Mouse (Mus musculus) cerebellum, adult 11-12 months (tissue): ENCODE data around the gene Bicc1.
"Not testable (repeated sequence)": the region's sequence is repeated elsewhere in the genome, so short reads cannot be mapped to it uniquely, and the experiment has no call there.

ENCODE experiments used
- DNase-seq: peaks from one replicate; pipeline ENCODE4 v3.0.0; 2022

Bicc1 gene

GRCm38 (mm10) chr10:70987396-70987795, 172.1 kb downstream of the Bicc1 start:
- no peak for DNase-seq

DNA sequence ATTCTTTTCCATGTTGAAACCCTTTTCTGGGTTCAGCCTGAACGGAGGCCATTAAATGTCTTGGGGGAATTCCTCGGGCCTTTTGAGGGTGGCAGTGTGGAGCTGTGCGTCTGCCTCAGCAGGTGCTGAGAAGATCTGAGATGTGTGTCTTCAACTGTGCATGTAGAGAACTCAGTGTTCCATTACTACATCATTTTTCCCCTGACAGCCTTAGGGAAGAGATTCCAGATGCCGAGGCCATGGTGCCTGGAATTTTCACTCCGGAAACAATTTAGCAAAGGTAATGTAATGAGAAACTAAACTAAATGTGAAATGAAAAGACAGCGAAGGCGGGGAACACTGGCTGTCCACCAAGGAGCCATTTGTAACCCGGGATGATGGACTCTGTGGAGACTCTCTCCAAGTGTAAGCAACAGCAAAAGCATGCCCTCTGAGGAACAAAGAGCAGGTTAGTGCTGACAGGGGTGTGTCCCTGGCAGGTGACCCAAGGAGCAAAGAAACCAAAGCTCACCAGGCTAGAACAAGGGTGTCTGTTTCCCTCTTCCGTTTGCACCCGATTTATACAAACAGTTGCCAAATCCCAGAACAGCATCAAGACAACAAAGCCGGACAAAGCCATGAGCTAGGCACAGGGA, 176.3 kb downstream of the Bicc1 start:
- no peak for DNase-seq

GRCm38 (mm10) chr10:70982156-70982555, 177.3 kb downstream of the Bicc1 start:
- DNase-seq: no peak

- no peak for DNase-seq
Observed at GRCm38 (mm10) chr10:70979657-70980056, 179.8 kb downstream of the Bicc1 start.

- DNase-seq: no peak
Observed at GRCm38 (mm10) chr10:70977141-70977540, 182.4 kb downstream of the Bicc1 start.

- no peak for DNase-seq
Observed at GRCm38 (mm10) chr10:70976633-70977032, 182.9 kb downstream of the Bicc1 start.

DNA sequence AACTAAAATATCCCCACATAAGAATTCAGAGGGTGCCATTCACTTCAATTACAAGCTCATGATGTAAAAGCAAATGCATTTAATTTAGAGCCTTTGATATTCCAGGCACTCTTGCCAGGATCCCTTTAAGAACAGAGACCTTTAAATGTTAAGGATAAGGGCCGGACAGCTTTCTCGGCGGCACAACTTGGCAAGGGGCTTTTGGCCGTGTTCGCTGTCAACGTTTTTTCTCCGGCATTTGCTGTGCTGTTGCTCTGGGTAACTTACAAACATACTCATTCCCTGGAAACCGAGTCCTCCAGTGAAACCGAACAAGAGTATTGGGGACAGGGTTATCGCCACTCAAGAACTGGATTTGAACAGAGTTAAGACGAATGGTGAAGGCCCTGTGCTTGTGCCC, 188.3 kb downstream of the Bicc1 start:
- DNase-seq: no peak

DNA sequence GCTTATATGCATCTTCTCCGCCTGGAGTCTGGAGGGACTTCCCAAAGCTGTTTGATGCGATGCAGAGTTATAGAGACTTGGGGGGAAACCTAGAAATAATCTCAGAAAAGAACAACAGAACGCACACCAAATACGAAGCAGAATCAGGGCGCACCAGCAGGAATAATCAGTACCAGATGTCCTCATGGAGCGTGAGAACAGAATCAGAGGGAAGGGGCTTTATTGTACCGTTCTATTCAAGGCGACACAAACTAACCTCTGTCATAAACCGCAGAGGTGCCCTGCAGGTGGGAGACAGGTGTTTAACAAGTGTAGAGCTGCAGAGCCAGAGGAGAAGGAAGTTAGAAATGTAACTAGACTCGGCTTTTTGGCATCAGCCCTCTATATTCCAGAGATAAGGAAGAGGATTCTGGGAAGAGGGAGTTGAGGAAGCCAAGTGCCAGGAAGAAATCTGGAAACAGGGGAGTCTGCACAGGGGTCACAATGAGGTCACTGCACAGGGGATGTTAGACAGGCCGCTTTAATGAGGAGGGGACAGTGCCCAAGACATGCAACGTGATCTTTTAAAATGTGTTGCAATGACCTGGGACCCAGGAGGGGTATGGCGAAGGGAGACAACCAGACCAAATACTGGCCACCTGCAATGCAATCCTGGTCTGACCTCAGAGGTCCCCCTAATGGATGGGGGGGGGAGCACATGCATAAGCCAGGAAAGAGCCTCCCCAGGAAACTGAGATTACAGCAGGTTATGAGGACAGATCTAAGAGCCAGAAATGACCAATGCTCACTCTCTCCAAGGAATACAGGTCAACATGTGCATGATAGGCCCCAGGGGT, 190.4 kb downstream of the Bicc1 start:
- no peak for DNase-seq

- DNase-seq: no peak
Observed at GRCm38 (mm10) chr10:70966642-70967345, 192.7 kb downstream of the Bicc1 start.

DNA sequence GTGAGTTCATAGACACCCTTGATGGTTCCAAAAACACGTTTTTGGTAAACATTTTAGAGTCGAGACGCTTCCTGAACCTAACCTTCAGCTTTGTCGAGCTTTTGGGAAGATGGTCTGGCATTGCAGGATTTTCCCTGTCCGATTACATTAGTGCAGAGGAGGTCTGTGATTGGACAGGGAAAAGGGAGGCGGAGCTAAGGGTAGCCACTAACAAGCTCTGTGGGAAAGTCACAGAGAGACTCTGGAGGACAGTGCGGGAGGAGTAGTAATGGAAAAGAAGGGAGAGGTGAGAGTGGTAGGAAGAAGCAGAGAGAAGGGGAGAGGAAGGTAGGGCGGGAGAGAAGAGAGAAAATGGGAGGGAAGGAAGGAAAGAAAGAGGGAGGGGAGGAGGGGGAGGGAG, 194.8 kb downstream of the Bicc1 start:
- DNase-seq: no peak

- no peak for DNase-seq
Observed at GRCm38 (mm10) chr10:70963599-70964193, 195.8 kb downstream of the Bicc1 start.

GRCm38 (mm10) chr10:70961641-70962040, 197.9 kb downstream of the Bicc1 start:
- no peak for DNase-seq

- DNase-seq: not testable (repeated sequence)
Observed at GRCm38 (mm10) chr10:70960396-70960795, 199.1 kb downstream of the Bicc1 start.

DNA sequence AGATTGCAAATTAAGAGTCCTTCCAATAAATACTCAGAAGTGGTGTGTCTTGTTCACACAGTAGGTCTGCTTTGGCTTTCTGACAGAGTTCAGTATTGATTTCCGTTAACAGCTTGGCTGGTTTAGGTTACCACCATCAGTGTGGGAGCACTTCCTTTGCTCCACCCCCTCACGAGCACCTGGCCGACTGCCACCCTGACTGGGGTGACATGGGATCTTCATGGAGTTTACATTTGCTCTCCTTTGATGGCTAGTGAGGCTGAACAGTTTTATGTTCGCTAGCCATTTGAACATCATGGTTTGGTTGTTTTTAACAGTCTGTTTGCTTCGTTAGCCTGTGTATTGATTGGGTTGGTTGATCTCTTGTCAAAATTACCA, 206.7 kb downstream of the Bicc1 start:
- DNase-seq: no peak

- no peak for DNase-seq
Observed at GRCm38 (mm10) chr10:70952056-70952769, 207.3 kb downstream of the Bicc1 start.

DNA sequence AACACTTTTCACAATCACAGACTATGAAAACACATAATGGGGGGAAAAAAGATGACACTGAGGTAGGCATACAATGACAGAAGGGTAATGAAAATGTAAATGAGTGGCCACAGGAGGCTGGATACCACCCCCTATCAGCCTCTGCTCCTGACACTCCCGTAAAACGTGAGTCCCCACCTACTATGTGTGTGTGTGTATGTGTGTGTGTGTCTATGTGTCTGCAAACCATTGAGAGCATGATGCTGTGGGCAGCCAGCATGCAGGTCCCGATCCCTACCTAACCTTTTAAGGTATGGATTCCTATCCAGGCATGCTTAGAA, 209.4 kb downstream of the Bicc1 start:
- no peak for DNase-seq

- DNase-seq: no peak
Observed at GRCm38 (mm10) chr10:70949254-70950104, 210.0 kb downstream of the Bicc1 start.

GRCm38 (mm10) chr10:70948276-70948675, 211.2 kb downstream of the Bicc1 start:
- DNase-seq: no peak

GRCm38 (mm10) chr10:70946121-70946520, 213.4 kb downstream of the Bicc1 start:
- DNase-seq: not testable (repeated sequence)

GRCm38 (mm10) chr10:70945076-70945475, 214.4 kb downstream of the Bicc1 start:
- no peak for DNase-seq

- DNase-seq: no peak
Observed at GRCm38 (mm10) chr10:70941623-70942022, 217.9 kb downstream of the Bicc1 start.

DNA sequence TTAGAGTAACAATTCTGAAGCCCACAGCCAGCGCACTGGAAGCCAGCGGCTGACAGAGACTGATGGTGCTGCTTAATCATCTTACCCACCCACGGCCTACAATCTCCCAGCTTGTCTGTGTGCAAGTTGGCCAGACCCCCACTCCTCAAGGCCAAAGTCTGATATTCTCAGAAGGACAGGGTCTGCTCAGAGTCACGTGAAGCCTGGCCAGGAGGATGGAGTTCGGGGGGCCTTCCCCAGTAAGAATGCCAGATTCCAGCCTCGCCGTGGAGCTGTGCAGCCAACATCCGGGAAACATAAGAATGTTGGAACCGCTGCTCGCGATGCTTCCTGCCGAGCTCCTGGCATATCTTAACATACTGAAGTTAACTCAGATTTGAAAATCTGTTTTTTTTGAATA, 219.7 kb downstream of the Bicc1 start:
- no peak for DNase-seq
